Mouse (Mus musculus) erythroblast, embryonic 14.5 days (primary cell): ENCODE measurements around the gene Tubgcp2.

ENCODE experiments used
- GATA1 ChIP-seq: IDR thresholded peaks from 2 replicates; pipeline ENCODE4 v1.6.1; 2012; ENCODE audit warnings: low read length, inconsistent platforms, mixed read lengths
- TAL1 ChIP-seq: IDR thresholded peaks from 3 replicates; pipeline ENCODE4 v1.6.1; 2012; ENCODE audit warnings: low read length, inconsistent platforms, mixed read lengths

- no peak for TF ChIP-seq GATA1
- no peak for TF ChIP-seq TAL1
These were observed 86.6 kb downstream of the Tubgcp2 start for GRCm38 (mm10) chr7:139949893-139950282.
